Mouse (Mus musculus): ENCODE measurements around the gene Nxf7. TPM values are rescaled to one million over a fixed set of nuclear protein-coding genes. Genes with fewer than 3 reads are reported as not detected.
"Not testable (repeated sequence)": the region's sequence is repeated elsewhere in the genome, so short reads cannot be mapped to it uniquely, and the experiment has no call there.

Nxf7 gene
- polyA plus RNA-seq (2015; fragmentation: Nextera tagmentation; extraction: Ambion mirVana): not detected in 2 replicates

DNA sequence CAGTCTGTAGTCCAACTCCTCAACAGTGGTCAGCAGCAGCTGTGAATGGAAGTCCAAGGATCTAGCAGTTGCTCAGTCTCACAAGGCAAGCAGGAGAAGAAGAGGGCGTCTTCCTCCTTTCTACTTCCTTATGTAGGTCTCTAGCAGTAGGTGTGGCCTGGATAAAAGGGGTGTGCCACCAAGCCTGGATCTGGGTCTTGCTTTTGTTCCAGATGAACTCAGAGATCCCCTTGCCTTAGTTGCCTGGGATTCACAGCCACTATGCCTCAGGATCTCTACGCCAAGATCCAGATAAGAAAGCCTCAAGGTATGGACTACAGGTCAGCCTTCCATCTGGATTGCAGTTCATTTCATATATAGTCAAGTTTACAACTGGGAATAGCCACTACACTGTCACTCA lies at the start of gene Nxf7:
Gene Nxf7, minus strand, starts transcription at position 101 of the 400 bp plus-strand sequence.
- no peaks in the 10 kb centered on the region for H3K27me3 ChIP-seq
- H3K9ac ChIP-seq: no peak within 1 kb of the TSS
- no peaks in the 10 kb centered on the region for H3K4me1 ChIP-seq
- no peaks in the 10 kb centered on the region for H3K9me3 ChIP-seq
- H3K4me3 ChIP-seq: no peak within 1 kb of the TSS
- no peak for ATAC-seq (ENCODE audit: insufficient number of reproducible peaks, insufficient read depth, low FRiP score, low TSS enrichment, low read depth)
- H3K27ac ChIP-seq: no peak within 1 kb of the TSS
- no peak within 1 kb of the TSS for H3K4me2 ChIP-seq
- H3K36me3 ChIP-seq: no peaks in the 10 kb centered on the region
- WGBS: 84% methylated on average over 2 of the region's 2 CpGs

DNA sequence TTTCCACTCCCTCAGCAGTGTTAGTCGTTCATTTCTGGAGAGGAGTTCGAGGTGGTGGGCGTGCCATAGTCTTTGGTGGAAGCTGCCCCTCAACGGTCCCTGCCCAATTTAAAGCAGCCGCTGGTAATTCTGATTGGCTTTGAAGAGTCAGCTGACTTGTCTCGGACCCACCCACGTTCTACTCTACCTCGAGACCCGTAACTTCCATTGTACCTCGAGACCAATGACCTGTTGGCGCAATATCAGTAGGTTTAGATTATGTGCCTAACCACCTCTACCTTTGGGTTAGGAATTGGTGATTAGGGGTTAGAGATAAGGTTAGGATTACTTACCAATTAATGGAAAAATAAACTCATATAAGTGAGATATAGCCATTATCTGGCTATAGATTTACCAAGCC lies 29.0 kb upstream of the Nxf7 start, which contains the start of gene Prame:
Gene Prame, minus strand, starts transcription at position 101 of the 400 bp plus-strand sequence.
- Histone ChIP-seq H3K4me3 (no peak within 1 kb of the TSS), H3K4me2 (no peak within 1 kb of the TSS), H3K9ac (no peak within 1 kb of the TSS), H3K36me3 (no peaks in the 10 kb centered on the region), H3K9me3 (no peaks in the 10 kb centered on the region), H3K27me3 (no peaks in the 10 kb centered on the region; the same call in 1 of the 2 replicates), H3K4me1 (no peaks in the 10 kb centered on the region), H3K27ac (no peak within 1 kb of the TSS)
- no peak for ATAC-seq (ENCODE audit: insufficient number of reproducible peaks, insufficient read depth, low FRiP score, low TSS enrichment, low read depth)
- WGBS: 89% methylated on average over 11 of the region's 11 CpGs

DNA sequence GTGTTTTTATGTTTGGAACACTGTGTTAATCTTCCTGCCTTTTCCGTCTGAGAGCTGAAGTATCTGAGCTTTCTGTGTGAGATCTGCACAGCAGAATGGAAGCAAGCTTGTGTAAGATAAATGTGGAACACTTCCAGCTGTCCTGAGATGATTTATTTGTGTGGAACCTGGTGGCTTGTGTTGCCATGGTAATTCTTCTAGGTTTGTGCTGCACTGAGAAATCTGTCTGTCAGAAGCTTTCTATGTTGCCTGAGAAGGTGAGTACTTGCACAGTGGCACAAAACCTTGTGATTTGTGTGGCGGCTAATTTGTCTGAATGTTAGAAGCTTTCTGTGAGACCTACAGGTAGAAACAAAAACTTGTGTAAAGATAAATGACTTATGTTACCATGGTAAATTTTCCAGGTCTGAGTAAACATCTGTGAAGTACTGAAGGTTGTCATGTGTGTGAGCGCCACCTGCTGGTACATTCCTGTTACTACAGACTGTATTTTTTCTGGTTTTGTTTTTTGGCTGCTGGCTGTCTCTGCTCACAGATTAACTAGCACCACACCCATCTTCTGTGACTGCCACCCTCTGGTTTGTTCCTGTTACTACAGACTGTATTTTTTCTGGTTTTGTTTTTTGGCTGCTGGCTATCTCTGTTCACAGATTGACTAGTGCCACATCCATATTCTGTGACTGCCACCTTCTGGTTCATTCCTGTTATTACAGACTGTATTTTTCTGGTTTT lies 2.9 kb upstream of the Nxf7 start:
- not testable (repeated sequence) for H3K36me3 ChIP-seq; H3K4me3 ChIP-seq; H3K4me1 ChIP-seq; H3K9me3 ChIP-seq; H3K9ac ChIP-seq; H3K4me2 ChIP-seq; H3K27ac ChIP-seq; H3K27me3 ChIP-seq; ATAC-seq (ENCODE audit: insufficient number of reproducible peaks, insufficient read depth, low FRiP score, low TSS enrichment, low read depth)
- 68% methylated on average over 3 of the region's 3 CpGs for WGBS

DNA sequence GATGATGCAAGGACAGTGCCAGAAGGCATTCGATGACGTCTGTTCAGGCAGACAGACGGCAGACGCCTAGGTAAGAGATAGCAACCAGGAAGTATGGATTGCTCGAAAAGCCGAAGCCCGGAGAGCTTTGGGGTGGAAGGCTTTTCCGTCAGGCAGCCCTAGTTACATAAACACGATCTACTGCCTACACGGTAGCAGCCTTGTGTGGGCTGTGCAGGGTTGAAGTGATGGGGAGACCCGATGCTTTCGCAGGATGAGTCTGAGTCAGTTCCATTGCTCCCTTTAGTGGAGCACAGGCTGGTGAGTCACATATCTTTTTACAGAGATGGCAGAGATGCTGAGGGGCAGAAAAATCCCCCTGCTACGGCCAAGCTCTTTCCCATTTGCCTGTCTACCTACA lies 481 bp downstream of the Nxf7 start:
- Histone ChIP-seq H3K36me3 (no peaks in the 10 kb centered on the region), H3K27me3 (0 out of 2 replicates have a peak, but pooled peaks cover 2% of the 10 kb centered on the region), H3K4me3 (no peak overlapping the region), H3K9ac (no peak overlapping the region), H3K4me1 (no peaks in the 10 kb centered on the region), H3K27ac (no peak overlapping the region), H3K9me3 (no peaks in the 10 kb centered on the region), H3K4me2 (no peak overlapping the region)
- no peak for ATAC-seq (ENCODE audit: insufficient number of reproducible peaks, insufficient read depth, low FRiP score, low TSS enrichment, low read depth)
- WGBS: 86% methylated on average over 13 of the region's 13 CpGs

DNA sequence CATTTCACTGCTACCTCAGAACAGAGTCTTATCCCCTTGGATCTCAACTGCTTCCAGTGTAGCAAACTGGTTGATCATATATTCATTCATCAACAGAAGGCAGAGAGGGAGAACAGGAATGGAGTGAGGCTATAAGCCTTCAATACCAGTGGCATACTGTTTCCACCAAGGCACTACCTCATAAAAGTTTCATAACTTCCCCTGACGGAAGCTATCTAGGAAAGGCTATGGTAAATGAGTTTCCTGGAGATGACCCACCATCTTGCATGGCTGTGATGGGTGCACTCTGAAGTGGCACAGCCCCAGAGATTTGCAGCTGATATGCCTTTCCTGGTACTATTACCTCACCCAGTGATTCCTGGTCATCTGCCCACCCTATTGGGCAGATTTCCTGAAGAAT lies 22.2 kb downstream of the Nxf7 start:
- H3K27ac ChIP-seq: no peak overlapping the region
- no peaks in the 10 kb centered on the region for H3K36me3 ChIP-seq
- 85% methylated on average over 1 of the region's 1 CpGs for WGBS
- no peak overlapping the region for H3K4me3 ChIP-seq
- no peaks in the 10 kb centered on the region for H3K4me1 ChIP-seq
- H3K9ac ChIP-seq: no peak overlapping the region
- no peak overlapping the region for H3K4me2 ChIP-seq
- ATAC-seq (ENCODE audit: insufficient number of reproducible peaks, insufficient read depth, low FRiP score, low TSS enrichment, low read depth): no peak
- H3K9me3 ChIP-seq: no peaks in the 10 kb centered on the region
- H3K27me3 ChIP-seq: peaks cover 11% of the 10 kb centered on the region

DNA sequence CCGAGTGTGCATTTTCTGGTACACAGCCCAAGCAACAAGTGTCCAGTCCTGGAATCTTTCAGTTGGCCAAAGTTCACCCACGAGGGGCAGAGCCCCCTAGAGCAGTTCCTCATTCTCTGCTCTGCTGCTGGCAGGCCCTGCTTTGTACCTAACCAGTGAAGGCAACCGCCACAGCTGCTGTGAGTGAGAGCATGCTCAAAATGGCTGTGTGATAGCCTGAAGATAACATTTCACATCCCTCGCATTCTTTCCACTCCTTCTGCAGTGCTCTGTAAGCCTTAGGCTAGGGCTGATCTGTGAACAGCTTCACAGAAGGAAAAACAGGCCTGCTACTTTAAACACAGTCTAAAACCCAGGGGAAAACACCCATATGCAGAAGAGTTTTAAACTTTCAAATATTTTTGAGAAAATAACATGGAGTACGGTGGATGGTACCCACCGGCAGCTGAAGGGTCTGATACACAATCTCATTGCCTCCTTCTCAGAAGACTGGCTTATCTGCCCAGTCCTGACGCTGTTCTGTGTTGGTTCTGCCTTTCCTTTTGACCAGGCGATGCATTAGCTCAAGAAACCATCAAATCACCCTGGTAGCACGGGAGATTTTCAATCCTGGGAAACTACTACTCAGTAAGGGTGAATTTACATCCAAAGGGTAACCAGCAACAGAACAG lies 23.5 kb downstream of the Nxf7 start:
- H3K9ac ChIP-seq; H3K36me3 ChIP-seq; H3K4me2 ChIP-seq; H3K9me3 ChIP-seq; H3K4me1 ChIP-seq; ATAC-seq (ENCODE audit: insufficient number of reproducible peaks, insufficient read depth, low FRiP score, low TSS enrichment, low read depth); H3K27ac ChIP-seq; H3K4me3 ChIP-seq: not testable (repeated sequence)
- peaks cover 11% of the 10 kb centered on the region for H3K27me3 ChIP-seq
- 66% methylated on average over 9 of the region's 9 CpGs for WGBS

DNA sequence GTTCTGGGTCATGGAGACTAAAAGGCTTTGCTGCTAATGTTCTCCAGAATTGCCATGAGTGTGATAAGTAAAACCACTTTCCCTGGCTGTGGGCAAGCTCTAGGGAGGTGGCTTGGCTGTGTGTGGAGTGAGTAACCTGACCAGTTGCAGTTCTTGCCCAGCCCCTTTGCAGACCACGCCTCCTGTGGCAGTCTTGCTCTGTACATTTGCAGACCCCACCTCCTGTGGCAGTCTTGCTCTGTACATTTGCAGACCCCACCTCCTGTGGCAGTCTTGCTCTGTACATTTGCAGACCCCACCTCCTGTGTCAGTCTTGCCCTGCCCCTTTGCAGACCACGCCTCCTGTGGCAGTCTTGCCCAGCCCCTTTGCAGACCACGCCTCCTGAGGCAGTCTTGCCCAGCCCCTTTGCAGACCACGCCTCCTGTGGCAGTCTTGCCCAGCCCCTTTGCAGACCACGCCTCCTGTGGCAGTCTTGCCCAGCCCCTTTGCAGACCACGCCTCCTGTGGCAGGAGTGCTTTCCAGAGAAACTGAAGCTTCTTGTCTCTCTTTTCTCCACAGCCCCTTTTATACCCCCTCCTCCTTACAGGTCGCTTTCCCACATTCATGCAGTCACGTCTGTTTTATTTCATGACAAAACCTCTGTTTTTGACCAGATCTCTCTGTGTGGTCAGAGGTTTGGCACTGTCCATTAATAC lies 24.2 kb downstream of the Nxf7 start:
- not testable (repeated sequence) for H3K9ac ChIP-seq, H3K27ac ChIP-seq, H3K9me3 ChIP-seq, H3K4me3 ChIP-seq, H3K4me2 ChIP-seq, H3K4me1 ChIP-seq, H3K36me3 ChIP-seq
- 23% methylated on average over 8 of the region's 8 CpGs for WGBS
- H3K27me3 ChIP-seq: peaks cover 11% of the 10 kb centered on the region
- ATAC-seq (ENCODE audit: insufficient number of reproducible peaks, insufficient read depth, low FRiP score, low TSS enrichment, low read depth): 0 out of 2 replicates have a peak, but pooled peaks have one; percentile 62

DNA sequence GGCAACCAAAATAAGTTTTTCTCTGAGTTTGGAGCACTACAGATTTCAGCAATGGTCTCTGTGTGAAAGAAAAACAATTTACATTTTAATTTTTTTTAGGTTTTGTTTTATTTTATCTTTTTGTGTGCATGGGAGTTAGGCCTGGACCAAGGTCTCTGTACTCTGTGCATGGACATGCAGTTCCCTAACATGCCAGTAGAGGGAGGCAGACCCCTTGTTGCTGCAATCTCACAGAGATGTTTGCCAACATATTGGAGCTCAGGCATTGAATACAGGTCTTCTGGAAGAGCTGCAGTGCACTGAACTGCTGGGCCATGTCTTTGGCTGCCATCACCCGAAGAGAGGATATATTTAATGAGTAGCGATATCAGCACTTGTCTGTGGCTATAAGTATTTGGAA lies 29.1 kb downstream of the Nxf7 start:
- H3K4me3 ChIP-seq; H3K27me3 ChIP-seq; H3K4me1 ChIP-seq; H3K9ac ChIP-seq; H3K27ac ChIP-seq; H3K9me3 ChIP-seq; H3K36me3 ChIP-seq; H3K4me2 ChIP-seq; ATAC-seq (ENCODE audit: insufficient number of reproducible peaks, insufficient read depth, low FRiP score, low TSS enrichment, low read depth): not testable (repeated sequence)
- 34% methylated on average over 2 of the region's 2 CpGs for WGBS

DNA sequence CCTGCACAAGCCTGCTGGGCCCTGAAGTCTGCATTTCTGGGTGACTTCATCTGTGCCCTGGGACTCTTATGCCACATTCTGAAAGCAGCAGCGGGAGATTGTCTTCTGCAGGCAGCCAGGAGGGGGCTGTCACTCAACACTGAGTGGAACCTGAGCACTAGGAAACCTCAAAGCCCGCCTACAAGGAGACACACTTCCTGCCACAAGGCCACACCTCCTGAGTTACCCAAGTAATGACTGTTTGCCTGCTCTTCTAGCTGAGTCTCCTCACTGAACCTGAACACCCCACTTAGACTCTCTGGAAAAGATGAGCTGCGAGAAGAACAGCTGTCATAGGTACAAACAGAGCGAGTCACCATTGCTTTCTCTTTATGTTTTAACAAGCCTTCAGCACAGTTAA lies 33.6 kb downstream of the Nxf7 start:
- H3K27ac ChIP-seq; H3K4me1 ChIP-seq; H3K36me3 ChIP-seq; H3K9me3 ChIP-seq; H3K4me2 ChIP-seq; H3K9ac ChIP-seq; H3K4me3 ChIP-seq; ATAC-seq (ENCODE audit: insufficient number of reproducible peaks, insufficient read depth, low FRiP score, low TSS enrichment, low read depth); H3K27me3 ChIP-seq: not testable (repeated sequence)
- 48% methylated on average over 4 of the region's 4 CpGs for WGBS

DNA sequence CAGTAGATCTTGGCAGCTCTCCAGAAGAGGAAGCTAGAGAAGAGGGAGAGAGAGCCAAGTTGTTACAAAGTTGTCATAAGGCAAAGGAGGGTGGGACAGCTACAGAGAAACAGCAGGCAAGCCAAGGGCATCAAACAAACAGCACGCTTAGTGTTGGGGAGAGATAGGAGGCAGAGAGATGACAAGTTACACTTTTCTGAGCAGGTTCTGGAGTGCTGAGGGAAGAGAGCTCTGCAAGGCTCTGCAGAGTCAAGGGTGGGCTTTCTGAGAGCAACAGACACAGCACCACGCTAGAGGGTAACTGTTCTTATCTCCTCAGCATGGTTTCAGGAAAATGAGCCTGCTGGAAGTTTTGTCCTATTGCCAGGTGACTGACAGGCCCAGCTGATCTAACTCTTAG lies 35.7 kb downstream of the Nxf7 start:
- Histone ChIP-seq H3K27ac (no peak overlapping the region), H3K27me3 (no peaks in the 10 kb centered on the region), H3K36me3 (no peaks in the 10 kb centered on the region), H3K4me2 (no peak overlapping the region), H3K4me1 (no peaks in the 10 kb centered on the region), H3K4me3 (no peak overlapping the region), H3K9me3 (no peaks in the 10 kb centered on the region), H3K9ac (no peak overlapping the region)
- ATAC-seq (ENCODE audit: insufficient number of reproducible peaks, insufficient read depth, low FRiP score, low TSS enrichment, low read depth): no peak
- 36% methylated on average over 2 of the region's 2 CpGs for WGBS

DNA sequence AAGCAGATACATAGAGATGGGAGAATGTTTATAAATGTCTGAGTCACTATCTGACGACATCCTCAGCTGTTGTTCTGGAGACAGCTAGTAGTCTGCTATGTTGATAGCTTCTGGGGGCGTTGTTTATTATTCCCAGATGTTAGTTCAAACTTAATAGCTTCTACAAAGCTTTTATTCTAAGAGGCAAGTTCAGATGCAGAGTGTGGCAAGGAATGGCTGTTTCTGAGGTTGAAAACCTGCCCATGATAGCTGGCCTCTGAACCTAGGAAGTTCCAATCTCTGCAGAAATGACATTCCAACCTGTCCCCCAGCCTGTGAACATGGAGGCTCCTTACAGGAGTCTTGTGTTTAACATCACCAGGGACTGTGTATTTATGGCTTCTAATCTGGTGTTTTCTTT lies 36.9 kb downstream of the Nxf7 start:
- not testable (repeated sequence) for H3K27me3 ChIP-seq; H3K36me3 ChIP-seq; H3K27ac ChIP-seq; H3K4me3 ChIP-seq; H3K4me1 ChIP-seq; H3K4me2 ChIP-seq; H3K9me3 ChIP-seq; ATAC-seq (ENCODE audit: insufficient number of reproducible peaks, insufficient read depth, low FRiP score, low TSS enrichment, low read depth); H3K9ac ChIP-seq
- WGBS: 29% methylated on average over 2 of the region's 2 CpGs

DNA sequence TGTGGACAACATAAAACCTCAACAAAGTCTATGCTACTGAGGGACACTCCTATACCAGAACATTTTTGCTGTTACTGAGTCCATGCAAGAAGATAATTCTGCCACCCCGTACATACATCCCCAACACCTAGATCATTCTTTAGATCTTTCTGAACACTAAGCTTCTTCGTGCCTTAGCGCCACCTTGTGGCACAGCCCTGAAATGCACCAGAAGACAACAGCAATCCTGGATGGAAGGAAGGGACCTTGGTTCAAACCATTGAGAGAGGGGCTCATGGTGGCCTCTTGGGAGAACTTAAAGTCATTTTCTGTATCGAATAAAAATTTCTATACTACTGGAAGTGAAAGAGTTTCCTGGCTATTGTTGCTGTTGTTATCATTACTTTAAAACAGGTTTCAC lies 37.6 kb downstream of the Nxf7 start:
- not testable (repeated sequence) for H3K9ac ChIP-seq; H3K27me3 ChIP-seq; H3K4me1 ChIP-seq; H3K36me3 ChIP-seq; H3K9me3 ChIP-seq; H3K4me3 ChIP-seq; H3K27ac ChIP-seq; H3K4me2 ChIP-seq; ATAC-seq (ENCODE audit: insufficient number of reproducible peaks, insufficient read depth, low FRiP score, low TSS enrichment, low read depth)
- 32% methylated on average over 4 of the region's 4 CpGs for WGBS
